Mouse (Mus musculus): ENCODE data around the gene Prkcq. TPM values are rescaled to one million over a fixed set of nuclear protein-coding genes. Genes with fewer than 3 reads are reported as not detected.

The Prkcq gene
- polyA plus RNA-seq (2014; fragmentation: Illumina TruSeq; extraction: RNeasy Lipid Tissue Mini Kit (QIAGEN cat#74804); ENCODE audit: low read depth, low replicate concordance): 2.4 TPM

GRCm38 (mm10) chr2:11171754-11172501 is at the start of gene Prkcq:
Prkcq (plus strand) TSS chr2:11172108.

